Mouse (Mus musculus): ENCODE data around the gene Hsd17b7.

GRCm38 (mm10) chr1:169946004-169946403, 23.0 kb downstream of the Hsd17b7 start:
- TF ChIP-seq ZC3H11A (IDR thresholded peaks at IDR 0.05; ENCODE audit: borderline replicate concordance, low read depth, low read length): no peak
- TF ChIP-seq MAFK (IDR thresholded peaks at IDR 0.05; ENCODE audit: insufficient read depth, low read depth, low read length): no peak
- no peak for TF ChIP-seq HCFC1 (IDR thresholded peaks at IDR 0.05; ENCODE audit: borderline replicate concordance, insufficient read depth, low read length)

Measured in ES-E14 (cell line).